Mouse (Mus musculus) erythroblast, embryonic 14.5 days (primary cell): ENCODE results near the gene Adat2.

Source experiments
- GATA1 ChIP-seq: IDR thresholded peaks from 2 replicates; pipeline ENCODE4 v1.6.1; 2012; ENCODE audit warnings: low read length, inconsistent platforms, mixed read lengths
- TAL1 ChIP-seq: IDR thresholded peaks from 3 replicates; pipeline ENCODE4 v1.6.1; 2012; ENCODE audit warnings: low read length, inconsistent platforms, mixed read lengths

GRCm38 (mm10) chr10:13566393-13566792 lies 13.7 kb downstream of the Adat2 start:
- TF ChIP-seq GATA1 (no peak), TAL1 (no peak)
